Mouse (Mus musculus) cerebellum, adult 2 months (tissue): ENCODE measurements around the gene Prr12.

Experiments used
- CTCF ChIP-seq: fragments of 200-500 bp; IDR thresholded peaks from 2 replicates; pipeline ENCODE4 v1.5.1; 2011; ENCODE audit warnings: low read depth, mild to moderate bottlenecking, control low read depth, low read length, moderate library complexity, borderline replicate concordance; ENCODE audit not compliant: insufficient read depth
- POLR2A ChIP-seq: fragments of 200-500 bp; IDR thresholded peaks from 2 replicates; pipeline ENCODE4 v1.6.1; 2011; ENCODE audit warnings: low read length, control low read depth, borderline replicate concordance; ENCODE audit not compliant: insufficient read depth

- no peak for TF ChIP-seq CTCF
- no peak for TF ChIP-seq POLR2A
Measured at GRCm38 (mm10) chr7:45005321-45005992, 47.2 kb downstream of the Prr12 start.
